Mouse (Mus musculus): ENCODE measurements around the gene Gramd1b.

- TF ChIP-seq EP300 (IDR thresholded peaks at IDR 0.05) (no peak), CTCF (IDR thresholded peaks at IDR 0.05) (no peak)
These were observed 164.4 kb downstream of the Gramd1b start for GRCm38 (mm10) chr9:40366795-40367194.
